Mouse (Mus musculus): Measurements from ENCODE around the gene Fam219b. TPM values are rescaled to one million over a fixed set of nuclear protein-coding genes. Genes with fewer than 3 reads are reported as not detected.

Fam219b gene
- polyA plus RNA-seq, 1 experiment from 2014 or later, result 25.0 TPM

DNA sequence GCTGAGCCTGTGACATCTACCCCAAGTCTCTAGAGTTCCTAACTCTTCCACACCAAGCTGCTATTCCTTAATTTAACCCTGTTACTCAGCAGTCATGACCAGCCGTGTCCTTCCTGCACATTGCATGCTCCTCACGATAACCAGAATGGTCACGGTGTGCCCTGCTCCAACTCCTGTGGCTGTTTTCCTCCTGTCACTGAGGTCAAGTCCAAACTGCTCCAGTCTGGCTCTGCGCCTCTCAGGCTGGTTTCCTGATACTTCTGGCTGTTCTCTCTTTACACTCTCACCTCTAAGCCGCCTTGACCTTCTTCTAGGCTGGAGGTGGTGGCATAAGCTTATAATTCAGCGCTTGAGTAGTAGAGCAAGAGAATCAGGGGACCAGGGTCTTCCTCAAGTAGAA is 31.2 kb downstream of the Fam219b start:
- 95% methylated on average over 6 of the region's 6 CpGs for WGBS
- Histone ChIP-seq H3K4me3 (no peak overlapping the region), H3K36me3 (peaks cover 25% of the 10 kb centered on the region), H3K9me3 (no peaks in the 10 kb centered on the region), H3K4me1 (replicated peaks) (peaks cover 20% of the 10 kb centered on the region), H3K27me3 (no peaks in the 10 kb centered on the region), H3K27ac (replicated peaks) (no peak overlapping the region), H3K4me2 (no peak overlapping the region), H3K9ac (no peak overlapping the region)
- no peak for ATAC-seq (ENCODE audit: low FRiP score, low read depth)

DNA sequence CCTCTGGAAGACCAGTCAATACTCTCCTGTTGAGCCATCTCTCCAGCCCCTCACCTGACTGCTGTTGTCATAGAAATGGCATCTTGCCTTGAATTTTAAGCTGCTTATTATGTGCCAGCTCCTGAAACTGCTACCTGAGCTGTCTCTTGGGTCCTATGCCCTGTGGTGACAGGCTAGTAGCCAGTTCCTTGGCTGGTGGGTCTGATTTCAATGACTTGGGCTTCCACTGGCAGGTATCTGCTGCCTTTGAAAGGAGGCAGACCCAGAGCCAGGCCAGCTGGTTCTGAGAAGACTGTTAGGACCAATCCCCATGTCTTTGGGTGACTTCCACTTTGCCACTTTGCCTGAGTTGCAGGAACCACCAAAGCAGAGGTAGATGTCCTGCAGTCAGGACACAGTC is 37.1 kb downstream of the Fam219b start:
- no peak overlapping the region for H3K4me3 ChIP-seq
- H3K27me3 ChIP-seq, result no peaks in the 10 kb centered on the region
- no peak overlapping the region for H3K27ac ChIP-seq (replicated peaks)
- ATAC-seq (ENCODE audit: low FRiP score, low read depth), result no peak
- H3K4me2 ChIP-seq, result no peak overlapping the region
- peaks cover 29% of the 10 kb centered on the region for H3K36me3 ChIP-seq
- H3K9ac ChIP-seq, result no peak overlapping the region
- H3K4me1 ChIP-seq (replicated peaks), result no peaks in the 10 kb centered on the region
- H3K9me3 ChIP-seq, result no peaks in the 10 kb centered on the region

DNA sequence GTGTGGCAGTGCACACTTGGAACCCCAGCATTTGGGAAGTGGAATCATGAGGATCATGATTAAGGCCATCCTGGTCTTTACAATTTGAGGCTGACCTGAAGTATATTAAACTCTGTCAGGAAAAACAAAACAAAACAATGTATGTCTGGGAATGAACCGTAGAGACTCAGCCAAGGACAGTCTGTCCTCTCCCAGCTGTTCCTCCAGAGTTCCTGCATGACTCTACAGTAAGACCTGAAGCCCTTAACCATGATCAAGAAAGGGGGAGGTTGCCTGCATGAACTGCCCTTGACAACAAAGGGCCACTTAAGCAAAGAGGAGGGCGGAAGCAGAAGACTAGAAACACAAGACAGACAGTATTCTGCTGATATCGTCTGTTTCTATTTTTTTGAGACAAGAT is 38.2 kb downstream of the Fam219b start:
- Histone ChIP-seq H3K27ac (replicated peaks) (no peak overlapping the region), H3K4me3 (no peak overlapping the region), H3K9ac (no peak overlapping the region), H3K9me3 (no peaks in the 10 kb centered on the region), H3K4me1 (replicated peaks) (no peaks in the 10 kb centered on the region), H3K27me3 (no peaks in the 10 kb centered on the region), H3K4me2 (no peak overlapping the region), H3K36me3 (peaks cover 31% of the 10 kb centered on the region)
- WGBS, result 85% methylated on average over 3 of the region's 3 CpGs
- no peak for ATAC-seq (ENCODE audit: low FRiP score, low read depth)

DNA sequence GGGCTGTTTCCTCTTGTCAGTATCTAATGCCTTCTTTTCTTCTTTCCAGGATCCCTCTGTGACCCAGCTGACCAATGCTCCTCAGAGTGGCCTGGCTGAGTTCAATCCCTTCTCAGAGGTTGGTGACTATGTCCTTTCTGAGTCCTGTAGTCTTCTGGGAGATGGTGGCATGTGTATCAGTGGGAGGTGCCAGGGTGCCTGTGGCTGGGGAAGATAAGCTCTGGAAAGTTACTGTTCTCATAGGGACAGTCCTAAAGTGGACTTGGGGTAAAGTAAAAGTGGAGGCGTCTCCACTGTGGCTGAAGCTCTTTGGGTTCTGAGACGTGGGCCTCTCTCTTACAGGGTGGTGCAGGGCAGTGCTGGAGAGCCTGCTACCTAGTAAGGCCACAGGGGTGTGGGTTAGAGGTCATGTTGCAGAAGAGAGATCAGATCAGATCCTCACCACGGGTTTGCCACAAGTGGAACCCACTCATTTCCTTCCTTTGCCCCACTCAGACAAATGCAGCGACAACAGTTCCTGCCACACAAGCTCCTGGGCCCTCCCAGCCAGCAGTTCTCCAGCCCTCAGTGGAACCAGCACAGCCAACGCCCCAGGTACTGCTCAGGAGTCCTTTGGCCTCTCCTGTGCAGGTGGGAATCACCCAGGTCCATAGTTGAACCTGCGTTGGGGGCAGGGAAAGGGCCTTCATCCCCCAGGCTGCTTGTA is 40.0 kb downstream of the Fam219b start:
- ATAC-seq (ENCODE audit: low FRiP score, low read depth), result no peak
- 92% methylated on average over 6 of the region's 6 CpGs for WGBS
- Histone ChIP-seq H3K4me2 (no peak overlapping the region), H3K4me3 (no peak overlapping the region), H3K9me3 (no peaks in the 10 kb centered on the region), H3K9ac (no peak overlapping the region), H3K36me3 (peaks cover 32% of the 10 kb centered on the region), H3K27me3 (no peaks in the 10 kb centered on the region), H3K4me1 (replicated peaks) (no peaks in the 10 kb centered on the region), H3K27ac (replicated peaks) (no peak overlapping the region)

DNA sequence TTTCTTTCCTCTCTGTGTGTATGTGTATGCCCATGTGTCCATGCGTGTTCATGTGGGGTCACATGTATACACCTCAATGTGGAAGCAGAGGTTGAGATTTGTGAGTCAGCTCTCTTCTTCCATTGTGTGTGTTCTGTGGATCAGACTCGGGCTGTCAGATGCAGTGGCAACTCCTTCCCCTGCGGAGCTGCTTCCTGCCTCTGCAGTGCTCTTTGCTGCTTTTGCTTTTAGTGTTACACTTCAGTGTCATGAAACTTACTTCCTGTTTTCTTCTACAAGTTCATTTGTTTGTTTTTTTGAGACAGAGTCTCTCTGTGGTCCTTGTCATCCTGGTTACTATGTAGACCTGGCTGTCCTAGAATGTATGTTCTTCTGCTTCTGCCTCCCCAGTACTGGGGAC is 47.7 kb downstream of the Fam219b start:
- Histone ChIP-seq H3K36me3 (peaks cover 34% of the 10 kb centered on the region), H3K9me3 (no peaks in the 10 kb centered on the region), H3K9ac (no peak overlapping the region), H3K4me1 (replicated peaks) (peaks cover 10% of the 10 kb centered on the region), H3K27me3 (no peaks in the 10 kb centered on the region), H3K4me3 (no peak overlapping the region), H3K27ac (replicated peaks) (no peak overlapping the region), H3K4me2 (no peak overlapping the region)
- ATAC-seq (ENCODE audit: low FRiP score, low read depth), result no peak
- WGBS, result 84% methylated on average over 3 of the region's 3 CpGs

DNA sequence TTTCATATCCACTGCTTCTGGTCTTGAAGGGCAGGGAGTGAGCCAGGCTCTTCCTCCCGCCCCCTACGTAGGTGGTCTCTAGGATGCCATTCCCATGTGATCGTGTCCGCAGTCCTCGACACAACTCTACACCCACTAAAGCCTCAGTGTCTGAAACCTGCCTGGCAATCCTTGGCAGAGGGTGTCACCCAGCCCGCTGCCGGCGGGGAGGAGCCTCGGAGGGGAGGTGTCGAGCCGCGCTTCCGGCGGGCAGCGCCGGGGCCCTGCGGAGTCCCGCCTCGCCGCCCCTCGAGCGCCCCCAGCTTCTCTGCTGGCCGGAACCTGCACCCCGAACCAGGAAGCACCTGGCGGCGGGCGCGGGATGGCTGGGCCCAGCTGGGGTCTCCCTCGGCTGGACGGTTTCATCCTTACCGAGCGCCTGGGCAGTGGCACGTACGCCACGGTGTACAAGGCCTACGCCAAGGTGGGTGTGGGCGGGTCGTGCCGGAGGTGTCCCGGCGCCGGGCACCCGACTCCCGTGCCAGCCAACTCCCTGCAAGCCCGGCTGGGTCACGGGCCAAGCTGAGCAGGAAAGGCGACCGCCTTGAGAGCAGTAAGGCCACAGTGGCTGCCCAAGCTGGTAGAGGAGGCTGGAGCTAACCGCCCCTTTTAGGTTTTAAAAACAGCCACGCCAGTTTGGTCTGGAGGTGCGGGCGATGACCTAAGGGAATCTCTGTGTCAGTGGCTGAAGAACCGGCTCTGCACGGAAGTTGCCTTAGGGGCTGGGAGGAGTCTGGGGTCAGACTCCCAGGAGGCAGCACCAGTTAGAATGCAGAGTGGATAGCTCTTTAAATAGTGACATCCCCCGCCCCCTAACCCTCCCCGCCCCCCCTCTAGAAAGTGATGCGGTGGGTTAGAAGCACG is 52.1 kb downstream of the Fam219b start, which contains the start of gene Ulk3:
Gene Ulk3 (plus strand): TSS at position 229 of the 903 bp plus-strand sequence.
- H3K27ac ChIP-seq (replicated peaks), result peak within 1 kb of the TSS; percentile 81
- peak within 1 kb of the TSS; percentile 60 for H3K4me3 ChIP-seq
- H3K9ac ChIP-seq, result peak within 1 kb of the TSS; percentile 77
- H3K27me3 ChIP-seq, result no peaks in the 10 kb centered on the region
- H3K9me3 ChIP-seq, result no peaks in the 10 kb centered on the region
- peaks cover 27% of the 10 kb centered on the region for H3K36me3 ChIP-seq
- WGBS, result under 1% methylated on average over 58 of the region's 58 CpGs
- H3K4me1 ChIP-seq (replicated peaks), result peaks cover 19% of the 10 kb centered on the region
- ATAC-seq (ENCODE audit: low FRiP score, low read depth), result peak; percentile 83
- H3K4me2 ChIP-seq, result peak within 1 kb of the TSS; percentile 87

DNA sequence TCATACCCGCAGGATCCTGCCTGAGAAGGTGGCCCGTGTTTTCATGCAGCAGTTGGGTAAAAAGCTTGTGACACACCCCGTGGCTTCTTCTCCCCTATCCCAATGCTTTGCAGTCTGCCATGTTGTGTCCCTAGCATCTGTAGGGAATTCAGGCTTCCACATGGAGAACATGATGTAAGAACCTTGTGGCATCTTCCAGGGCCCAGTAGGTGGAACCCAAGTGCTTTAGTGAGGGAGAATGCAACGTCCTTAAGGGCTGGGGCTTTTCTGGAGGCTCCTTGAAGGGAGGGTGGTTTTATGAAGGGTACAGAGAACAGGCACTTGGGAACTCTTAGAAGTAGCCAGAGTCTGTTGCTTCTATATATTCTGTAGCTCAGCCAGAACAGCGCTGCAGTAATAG is 53.4 kb downstream of the Fam219b start:
- Histone ChIP-seq H3K4me2 (peak overlapping the region; percentile 87), H3K4me3 (no peak overlapping the region)

More for the DNA sequence above, 53.4 kb downstream of the Fam219b start:
- no peaks in the 10 kb centered on the region for H3K27me3 ChIP-seq
- no peak overlapping the region for H3K27ac ChIP-seq (replicated peaks)
- no peaks in the 10 kb centered on the region for H3K9me3 ChIP-seq
- H3K4me1 ChIP-seq (replicated peaks), result peaks cover 19% of the 10 kb centered on the region
- 46% methylated on average over 5 of the region's 5 CpGs for WGBS
- peaks cover 26% of the 10 kb centered on the region for H3K36me3 ChIP-seq
- H3K9ac ChIP-seq, result no peak overlapping the region
- ATAC-seq (ENCODE audit: low FRiP score, low read depth), result no peak

Other genes with a start within 250 kb of the Fam219b start
- gene Ppcdc, start 97.4 kb upstream of the Fam219b start, polyA plus RNA-seq (2015; fragmentation: Nextera tagmentation; extraction: Ambion mirVana), result 20.3 and 21.3 TPM in 2 replicates
- 134 and 139 TPM in 2 replicates for gene Scamp5, start 69.5 kb upstream of the Fam219b start, polyA plus RNA-seq (2015; fragmentation: Nextera tagmentation; extraction: Ambion mirVana)
- 17.7 and 18.0 TPM in 2 replicates for gene Rpp25, start 33.5 kb upstream of the Fam219b start, polyA plus RNA-seq (2015; fragmentation: Nextera tagmentation; extraction: Ambion mirVana)
- 894 and 915 TPM in 2 replicates for gene Cox5a, start 16.3 kb upstream of the Fam219b start, polyA plus RNA-seq (2015; fragmentation: Nextera tagmentation; extraction: Ambion mirVana)
- 74.7 and 75.9 TPM in 2 replicates for gene Mpi, start 15.2 kb downstream of the Fam219b start, polyA plus RNA-seq (2015; fragmentation: Nextera tagmentation; extraction: Ambion mirVana)
- gene Scamp2, start 23.4 kb downstream of the Fam219b start, polyA plus RNA-seq (2015; fragmentation: Nextera tagmentation; extraction: Ambion mirVana), result 48.6 and 48.9 TPM in 2 replicates
- 30.9 and 34.6 TPM in 2 replicates for gene Ulk3, start 51.9 kb downstream of the Fam219b start, polyA plus RNA-seq (2015; fragmentation: Nextera tagmentation; extraction: Ambion mirVana)
- 0.19 and 1.3 TPM in 2 replicates for gene Cplx3, start 68.8 kb downstream of the Fam219b start, polyA plus RNA-seq (2015; fragmentation: Nextera tagmentation; extraction: Ambion mirVana)
- gene Lman1l, start 83.2 kb downstream of the Fam219b start, polyA plus RNA-seq (2015; fragmentation: Nextera tagmentation; extraction: Ambion mirVana), result not detected in 2 replicates
- gene Csk, start 116.1 kb downstream of the Fam219b start, polyA plus RNA-seq (2015; fragmentation: Nextera tagmentation; extraction: Ambion mirVana), result 36.6 and 44.5 TPM in 2 replicates
- gene Cyp1a2, start 146.2 kb downstream of the Fam219b start, polyA plus RNA-seq (2015; fragmentation: Nextera tagmentation; extraction: Ambion mirVana), result not detected in 2 replicates
- gene Cyp1a1, start 150.4 kb downstream of the Fam219b start, polyA plus RNA-seq (2015; fragmentation: Nextera tagmentation; extraction: Ambion mirVana), result 0.05 and 0.19 TPM in 2 replicates
- gene Edc3, start 171.0 kb downstream of the Fam219b start, polyA plus RNA-seq (2015; fragmentation: Nextera tagmentation; extraction: Ambion mirVana), result 30.8 and 31.0 TPM in 2 replicates
- 65.5 and 67.0 TPM in 2 replicates for gene Clk3, start 228.3 kb downstream of the Fam219b start, polyA plus RNA-seq (2015; fragmentation: Nextera tagmentation; extraction: Ambion mirVana)

Measured in hindbrain, embryonic 15.5 days (tissue).